Mouse (Mus musculus) brain, embryonic 14.5 days (tissue): ENCODE results near the gene B3gat1.

Experiments
- CTCF ChIP-seq: fragments of 200-500 bp; IDR thresholded peaks from 2 replicates; pipeline ENCODE4 v1.5.1; 2012; ENCODE audit warnings: inconsistent platforms, mild to moderate bottlenecking, moderate library complexity, borderline replicate concordance; ENCODE audit not compliant: insufficient read depth, insufficient read length; ENCODE audit errors: extremely low read depth
- POLR2A ChIP-seq: fragments of 200-500 bp; IDR thresholded peaks from 2 replicates; pipeline ENCODE4 v1.6.1; 2012; ENCODE audit warnings: mild to moderate bottlenecking, inconsistent platforms, borderline replicate concordance; ENCODE audit not compliant: poor library complexity, insufficient read depth, insufficient read length, severe bottlenecking; ENCODE audit errors: extremely low read depth

DNA sequence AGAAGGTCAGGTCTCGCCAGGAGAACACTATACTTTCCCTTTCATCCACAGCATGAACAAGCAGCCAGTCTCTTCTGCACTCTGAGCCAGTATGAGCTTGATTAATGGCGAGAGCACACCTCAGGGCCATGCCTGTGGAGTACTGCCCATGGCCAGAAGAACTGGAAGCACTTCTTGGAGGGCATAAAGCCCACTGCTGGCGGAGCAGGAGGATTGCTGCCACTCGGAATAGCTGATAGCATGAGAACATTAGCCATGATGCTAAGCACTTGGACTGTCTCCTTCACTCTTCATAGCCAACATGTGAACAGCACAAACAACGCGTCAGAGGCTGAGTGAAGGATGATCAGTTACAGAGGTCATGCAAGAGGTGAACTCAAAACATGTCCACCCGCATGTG lies 44.9 kb downstream of the B3gat1 start:
- TF ChIP-seq CTCF (no peak), POLR2A (no peak)
